Mouse (Mus musculus): ENCODE data around the gene 1700012B09Rik.

GRCm38 (mm10) chr9:14778341-14778740, 7.5 kb upstream of the 1700012B09Rik start:
- TF ChIP-seq POLR2A (IDR thresholded peaks at IDR 0.05; ENCODE audit: extremely low read depth, insufficient read depth, low read length) (no peak), CTCF (IDR thresholded peaks at IDR 0.05; ENCODE audit: low read depth, low read length) (no peak)
